Mouse (Mus musculus): ENCODE measurements at regions not wholly inside any gene's neighbourhood (a gene's known extent, or its start where the extent isn't known, plus 50 kb on each side); places are given as distances from the start of the nearest gene placed in this dataset.

GRCm38 (mm10) chr16:78236746-78237640 is 64.3 kb upstream of the Cxadr start:
- DNase-seq (ENCODE audit: low read depth in 3 of 3, low spot score in 3 of 3), result peak in 1 of 3 experiments; percentile 1
- H3K4me2 ChIP-seq (ENCODE audit: low read depth), result peak overlapping the region; percentile 58
- TF ChIP-seq CTCF (IDR thresholded peaks at IDR 0.05; ENCODE audit: low read depth), result no peak
- 2% methylated on average over 25 of the region's 25 CpGs for WGBS (ENCODE audit: insufficient replicate concordance)
- H3K9ac ChIP-seq (replicated peaks), result no peak overlapping the region
- H3K9me3 ChIP-seq (ENCODE audit: control insufficient read depth, low read length), result no peaks in the 10 kb centered on the region
- H3K4me3 ChIP-seq (ENCODE audit: insufficient read depth in 1 of 2, low read depth in 2 of 2, low read length in 2 of 2), result peak overlapping the region in 1 of 2 experiments; percentile 25; a peak in 2 of 4 replicates
- H3K4me1 ChIP-seq (replicated peaks; ENCODE audit: control insufficient read depth in 2 of 2, insufficient read depth in 2 of 2, low read length in 1 of 2), result peaks cover 0 to 5% of the 10 kb centered on the region in 2 experiments; a peak in 2 of 4 replicates
- H3K36me3 ChIP-seq (replicated peaks; ENCODE audit: control insufficient read depth, insufficient read depth, low read depth), result no peaks in the 10 kb centered on the region
- ATAC-seq (ENCODE audit: insufficient read depth), result no peak
- H3K27me3 ChIP-seq (ENCODE audit: control insufficient read depth, insufficient read depth, low read length), result peaks cover 4% of the 10 kb centered on the region
- H3K27ac ChIP-seq, result no peak overlapping the region

GRCm38 (mm10) chr16:78232205-78232604 is 69.1 kb upstream of the Cxadr start:
- 48% methylated on average over 2 of the region's 2 CpGs for WGBS (ENCODE audit: insufficient replicate concordance)
- Histone ChIP-seq H3K27ac (no peak overlapping the region), H3K4me1 (replicated peaks; ENCODE audit: control insufficient read depth in 2 of 2, insufficient read depth in 2 of 2, low read length in 1 of 2) (peaks cover 0 to 5% of the 10 kb centered on the region in 2 experiments; a peak in 2 of 4 replicates), H3K9me3 (ENCODE audit: control insufficient read depth, low read length) (no peaks in the 10 kb centered on the region), H3K4me3 (ENCODE audit: insufficient read depth in 1 of 2, low read depth in 2 of 2, low read length in 2 of 2) (no peak overlapping the region), H3K9ac (replicated peaks) (no peak overlapping the region), H3K36me3 (replicated peaks; ENCODE audit: control insufficient read depth, insufficient read depth, low read depth) (no peaks in the 10 kb centered on the region), H3K4me2 (ENCODE audit: low read depth) (no peak overlapping the region), H3K27me3 (ENCODE audit: control insufficient read depth, insufficient read depth, low read length) (peaks cover 4% of the 10 kb centered on the region)
- DNase-seq (ENCODE audit: low read depth in 3 of 3, low spot score in 3 of 3) (no peak), ATAC-seq (ENCODE audit: insufficient read depth) (no peak)
- TF ChIP-seq EP300 (IDR thresholded peaks at IDR 0.05; ENCODE audit: low read depth) (no peak), CTCF (IDR thresholded peaks at IDR 0.05; ENCODE audit: low read depth) (no peak)

- H3K36me3 ChIP-seq (replicated peaks; ENCODE audit: control insufficient read depth, insufficient read depth, low read depth), result no peaks in the 10 kb centered on the region
- H3K4me3 ChIP-seq (ENCODE audit: insufficient read depth in 1 of 2, low read depth in 2 of 2, low read length in 2 of 2), result no peak overlapping the region
- no peaks in the 10 kb centered on the region for H3K9me3 ChIP-seq (ENCODE audit: control insufficient read depth, low read length)
- no peak overlapping the region for H3K4me2 ChIP-seq (ENCODE audit: low read depth)
- no peak overlapping the region for H3K27ac ChIP-seq
- DNase-seq (ENCODE audit: low read depth in 3 of 3, low spot score in 3 of 3) (no peak), ATAC-seq (ENCODE audit: insufficient read depth) (no peak)
- H3K27me3 ChIP-seq (ENCODE audit: control insufficient read depth, insufficient read depth, low read length), result no peaks in the 10 kb centered on the region
- WGBS (ENCODE audit: insufficient replicate concordance), result 55% methylated on average over 4 of the region's 4 CpGs
- TF ChIP-seq CTCF (IDR thresholded peaks at IDR 0.05; ENCODE audit: low read depth) (no peak), EP300 (IDR thresholded peaks at IDR 0.05; ENCODE audit: low read depth) (no peak)
- no peaks in the 10 kb centered on the region for H3K4me1 ChIP-seq (replicated peaks; ENCODE audit: control insufficient read depth in 2 of 2, insufficient read depth in 2 of 2, low read length in 1 of 2)
- no peak overlapping the region for H3K9ac ChIP-seq (replicated peaks)
Observed at GRCm38 (mm10) chr16:78229013-78229412, 72.3 kb upstream of the Cxadr start.

- DNase-seq (ENCODE audit: low read depth in 3 of 3, low spot score in 3 of 3), result no peak
- 24% methylated on average over 1 of the region's 1 CpGs for WGBS (ENCODE audit: insufficient replicate concordance)
- ATAC-seq (ENCODE audit: insufficient read depth), result no peak
- no peak overlapping the region for H3K4me3 ChIP-seq (ENCODE audit: insufficient read depth in 1 of 2, low read depth in 2 of 2, low read length in 2 of 2)
- H3K27me3 ChIP-seq (ENCODE audit: control insufficient read depth, insufficient read depth, low read length), result no peaks in the 10 kb centered on the region
- no peaks in the 10 kb centered on the region for H3K4me1 ChIP-seq (replicated peaks; ENCODE audit: control insufficient read depth in 2 of 2, insufficient read depth in 2 of 2, low read length in 1 of 2)
- no peaks in the 10 kb centered on the region for H3K9me3 ChIP-seq (ENCODE audit: control insufficient read depth, low read length)
- H3K9ac ChIP-seq (replicated peaks), result no peak overlapping the region
- no peaks in the 10 kb centered on the region for H3K36me3 ChIP-seq (replicated peaks; ENCODE audit: control insufficient read depth, insufficient read depth, low read depth)
- TF ChIP-seq CTCF (IDR thresholded peaks at IDR 0.05; ENCODE audit: low read depth) (no peak), EP300 (IDR thresholded peaks at IDR 0.05; ENCODE audit: low read depth) (no peak)
- H3K27ac ChIP-seq, result no peak overlapping the region
- no peak overlapping the region for H3K4me2 ChIP-seq (ENCODE audit: low read depth)
Observed at GRCm38 (mm10) chr16:78222377-78222776, 78.9 kb upstream of the Cxadr start.

- ATAC-seq (ENCODE audit: insufficient read depth) (no peak), DNase-seq (ENCODE audit: low read depth in 3 of 3, low spot score in 3 of 3) (no peak)
- no peak overlapping the region for H3K4me3 ChIP-seq (ENCODE audit: insufficient read depth in 1 of 2, low read depth in 2 of 2, low read length in 2 of 2)
- H3K9me3 ChIP-seq (ENCODE audit: control insufficient read depth, low read length), result no peaks in the 10 kb centered on the region
- H3K4me2 ChIP-seq (ENCODE audit: low read depth), result no peak overlapping the region
- H3K27ac ChIP-seq, result no peak overlapping the region
- H3K27me3 ChIP-seq (ENCODE audit: control insufficient read depth, insufficient read depth, low read length), result no peaks in the 10 kb centered on the region
- 67% methylated on average over 1 of the region's 1 CpGs for WGBS (ENCODE audit: insufficient replicate concordance)
- no peak overlapping the region for H3K9ac ChIP-seq (replicated peaks)
- no peak for TF ChIP-seq EP300 (IDR thresholded peaks at IDR 0.05; ENCODE audit: low read depth)
- no peaks in the 10 kb centered on the region for H3K36me3 ChIP-seq (replicated peaks; ENCODE audit: control insufficient read depth, insufficient read depth, low read depth)
- H3K4me1 ChIP-seq (replicated peaks; ENCODE audit: control insufficient read depth in 2 of 2, insufficient read depth in 2 of 2, low read length in 1 of 2), result no peaks in the 10 kb centered on the region
Observed at GRCm38 (mm10) chr16:78221781-78222180, 79.5 kb upstream of the Cxadr start.

Measured in liver, embryonic 14.5 days (tissue).